Mouse (Mus musculus) kidney, adult 2 months (tissue): ENCODE data around the gene Sema3b. TPM values are rescaled to one million over a fixed set of nuclear protein-coding genes. Genes with fewer than 3 reads are reported as not detected.

Experiments
- DNase-seq: peaks from one replicate; pipeline ENCODE4 v3.0.0; 2021
- H3K27ac ChIP-seq: fragments of 200-500 bp; 2 replicates; pipeline ENCODE4 v1.5.1; 2012; ENCODE audit warnings: low read depth, low read length, control low read depth, inconsistent platforms; ENCODE audit not compliant: insufficient read depth
- H3K27me3 ChIP-seq: fragments of 200-500 bp; replicated peaks from 2 replicates; pipeline ENCODE4 v1.6.1; 2012; ENCODE audit warnings: mild to moderate bottlenecking, moderate library complexity, low read length, inconsistent platforms; ENCODE audit not compliant: control insufficient read depth, insufficient read depth
- H3K36me3 ChIP-seq: fragments of 200-500 bp; 2 replicates; pipeline ENCODE4 v1.6.1; 2012; ENCODE audit warnings: mild to moderate bottlenecking, moderate library complexity, low read length, inconsistent platforms; ENCODE audit not compliant: control insufficient read depth, insufficient read depth
- H3K4me1 ChIP-seq: fragments of 200-500 bp; 2 replicates; pipeline ENCODE4 v1.6.1; 2011; ENCODE audit warnings: low read length; ENCODE audit not compliant: control insufficient read depth, insufficient read depth
- H3K4me3 ChIP-seq: fragments of 200-500 bp; 2 replicates; pipeline ENCODE4 v1.5.1; 2011; ENCODE audit warnings: mild to moderate bottlenecking, low read depth, low read length, control low read depth; ENCODE audit not compliant: insufficient read depth
- CTCF ChIP-seq: fragments of 200-500 bp; conservative IDR thresholded peaks from 2 replicates; pipeline ENCODE4 v1.5.1; 2011; ENCODE audit warnings: low read depth, mild to moderate bottlenecking, control low read depth, low read length, moderate library complexity, mixed read lengths; ENCODE audit not compliant: insufficient read depth, insufficient read length
- POLR2A ChIP-seq: fragments of 200-500 bp; IDR thresholded peaks from one replicate; pipeline ENCODE4 v1.6.1; 2011; ENCODE audit warnings: low read depth, low read length, control low read depth
- WGBS: fragments of 180-500 bp; shearing (Covaris S2); methylation state at CpG from one replicate; pipeline ENCODE4 v1.1.7; 2018; 5-methylcytosine and 5-hydroxymethylcytosine counted together
- polyA plus RNA-seq: library from polyadenylated mRNA; depleted of rRNA; stranded (reverse); fragments of >200 nt; gene quantifications from 2 replicates; pipeline ENCODE4 v1.2.3, GENCODE M21; 2012; rRNA removed

Sema3b gene
- polyA plus RNA-seq, 1 experiment, result 63.3 TPM

GRCm38 (mm10) chr9:107549297-107550074 is 59.5 kb downstream of the Sema3b start:
- Histone ChIP-seq H3K4me3 (no peak overlapping the region), H3K36me3 (no peaks in the 10 kb centered on the region), H3K27ac (no peak overlapping the region), H3K27me3 (no peaks in the 10 kb centered on the region), H3K4me1 (peaks cover 32% of the 10 kb centered on the region; the same call in 1 of the 2 replicates)
- DNase-seq, result no peak
- no peak for TF ChIP-seq POLR2A
- no peak for TF ChIP-seq CTCF
- 87% methylated on average over 20 of the region's 20 CpGs for WGBS

GRCm38 (mm10) chr9:107548820-107549219 is 60.2 kb downstream of the Sema3b start:
- H3K27ac ChIP-seq, result no peak overlapping the region
- H3K4me1 ChIP-seq, result peaks cover 31% of the 10 kb centered on the region; the same call in 1 of the 2 replicates
- TF ChIP-seq CTCF (no peak), POLR2A (no peak)
- no peak overlapping the region for H3K4me3 ChIP-seq
- WGBS, result 91% methylated on average over 10 of the region's 10 CpGs
- no peaks in the 10 kb centered on the region for H3K36me3 ChIP-seq
- no peak for DNase-seq
- no peaks in the 10 kb centered on the region for H3K27me3 ChIP-seq

GRCm38 (mm10) chr9:107547957-107548356 is 61.1 kb downstream of the Sema3b start:
- 83% methylated on average over 5 of the region's 5 CpGs for WGBS
- no peak for TF ChIP-seq CTCF
- no peak for TF ChIP-seq POLR2A

More at GRCm38 (mm10) chr9:107547957-107548356, 61.1 kb downstream of the Sema3b start:
- Histone ChIP-seq H3K4me1 (peaks cover 26% of the 10 kb centered on the region; the same call in 1 of the 2 replicates), H3K36me3 (no peaks in the 10 kb centered on the region), H3K4me3 (no peak overlapping the region), H3K27me3 (no peaks in the 10 kb centered on the region), H3K27ac (no peak overlapping the region)
- no peak for DNase-seq

Other genes starting within 250 kb of the Sema3b start
- 0.48 and 0.62 TPM in 2 replicates for gene Cacna2d2, start 209.6 kb downstream of the Sema3b start, polyA plus RNA-seq
- 52.1 and 63.6 TPM in 2 replicates for gene Tmem115, start 75.3 kb downstream of the Sema3b start, polyA plus RNA-seq
- 62.6 and 77.4 TPM in 2 replicates for gene Cyb561d2, start 67.0 kb downstream of the Sema3b start, polyA plus RNA-seq
- 61.5 and 62.6 TPM in 2 replicates for gene Nprl2, start 67.0 kb downstream of the Sema3b start, polyA plus RNA-seq
- gene Zmynd10, start 61.9 kb downstream of the Sema3b start, polyA plus RNA-seq, result 52.6 and 52.9 TPM in 2 replicates
- 23.0 and 24.0 TPM in 2 replicates for gene Rassf1, start 57.7 kb downstream of the Sema3b start, polyA plus RNA-seq
- gene Tusc2, start 46.0 kb downstream of the Sema3b start, polyA plus RNA-seq, result 82.5 and 93.8 TPM in 2 replicates
- 103 and 155 TPM in 2 replicates for gene Hyal2, start 41.3 kb downstream of the Sema3b start, polyA plus RNA-seq
- gene Hyal1, start 32.3 kb downstream of the Sema3b start, polyA plus RNA-seq, result 8.1 and 9.4 TPM in 2 replicates
- 43.0 and 62.8 TPM in 2 replicates for gene Naa80, start 30.3 kb downstream of the Sema3b start, polyA plus RNA-seq
- 1.6 and 2.1 TPM in 2 replicates for gene Hyal3, start 28.4 kb downstream of the Sema3b start, polyA plus RNA-seq
- gene Ifrd2, start 21.6 kb downstream of the Sema3b start, polyA plus RNA-seq, result 50.5 and 57.8 TPM in 2 replicates
- 356 and 366 TPM in 2 replicates for gene Gnai2, start 26.1 kb upstream of the Sema3b start, polyA plus RNA-seq
- 77.9 and 139 TPM in 2 replicates for gene Slc38a3, start 60.3 kb upstream of the Sema3b start, polyA plus RNA-seq
- gene Gnat1, start 70.5 kb upstream of the Sema3b start, polyA plus RNA-seq, result 0.09 and 0.22 TPM in 2 replicates
- 39.1 and 45.5 TPM in 2 replicates for gene Sema3f, start 101.2 kb upstream of the Sema3b start, polyA plus RNA-seq
- gene Rbm5, start 161.8 kb upstream of the Sema3b start, polyA plus RNA-seq, result 43.8 and 51.5 TPM in 2 replicates